8 mouse cellular contexts compared by ENCODE assay signal in the genomic region with DNA sequence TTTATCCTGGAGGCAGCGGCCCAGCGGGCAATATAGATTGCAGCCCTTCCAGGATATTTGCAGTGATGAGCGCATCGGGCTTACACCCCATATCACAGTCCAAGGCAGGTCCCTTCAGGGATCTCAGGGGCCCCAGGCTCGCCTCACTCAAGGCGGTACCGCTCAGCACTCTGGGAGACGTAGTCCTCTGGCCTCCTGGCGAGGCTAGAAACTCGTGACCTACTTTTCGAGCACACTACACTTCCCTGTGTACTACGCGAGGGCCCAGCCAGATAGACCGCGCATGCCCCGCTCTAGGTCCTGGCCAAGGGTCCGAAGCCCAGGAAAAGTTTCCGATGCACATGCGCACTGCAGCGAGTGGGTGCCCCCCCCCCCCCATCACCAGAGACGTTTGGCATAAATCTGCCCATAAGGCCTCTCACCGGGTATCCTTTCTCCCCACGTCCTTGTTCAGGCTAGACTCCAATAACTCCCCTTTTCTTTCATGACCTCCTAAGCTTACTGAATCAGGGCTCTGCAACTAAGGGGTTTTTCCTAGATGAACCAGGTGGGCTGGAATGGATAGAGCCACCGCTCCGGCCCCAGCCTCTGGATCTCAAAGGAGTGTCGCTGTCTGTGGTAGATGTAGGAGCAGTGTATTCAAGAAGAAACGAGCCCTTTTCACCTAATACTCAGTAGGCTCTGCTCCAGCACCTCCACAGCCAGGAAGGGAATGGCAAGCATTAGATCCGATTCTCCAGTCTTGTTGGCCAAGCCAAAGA. TPM values are rescaled to one million over a fixed set of nuclear protein-coding genes. Genes with fewer than 3 reads are reported as not detected.
A peak's percentile ranks its signal among the peaks of the same experiment; 100 is the strongest.
DNase-seq lines count a peak whose midpoint lies in the region; ATAC-seq lines count a peak whose summit lies in the region.

No protein-coding gene starts in this region.

- H3K4me3 ChIP-seq in hindbrain, embryonic 13.5 days = peak overlapping the region; percentile 92

- no peaks in the 10 kb centered on the region for H3K27me3 ChIP-seq in hindbrain, embryonic 13.5 days

- peak overlapping the region; percentile 88 for H3K9ac ChIP-seq in hindbrain, embryonic 13.5 days

- H3K27ac ChIP-seq in hindbrain, embryonic 13.5 days = peak overlapping the region; percentile 95

- peaks cover 16% of the 10 kb centered on the region for H3K36me3 ChIP-seq in hindbrain, embryonic 13.5 days

- under 1% methylated on average over 28 of the region's 28 CpGs for WGBS in hindbrain, embryonic 13.5 days

- ATAC-seq in hindbrain, embryonic 13.5 days (ENCODE audit: low FRiP score) = peak; percentile 88

- H3K9me3 ChIP-seq in hindbrain, embryonic 13.5 days = no peaks in the 10 kb centered on the region

- H3K4me1 ChIP-seq in hindbrain, embryonic 13.5 days (replicated peaks) = peaks cover 38% of the 10 kb centered on the region

- DNase-seq in WW6 (ENCODE audit: low read depth, low spot score) = peak; percentile 67
- DNase-seq in cerebellum, postnatal 14 days = peak; percentile 88 to 91
- peak; percentile 76 to 78 for DNase-seq in frontal cortex, postnatal 14 days (ENCODE audit: low spot score in 2 of 2)
- peak; percentile 87 for DNase-seq in left cerebral cortex, adult 11 months (ENCODE audit: low spot score)
- peak; percentile 85 to 91 for DNase-seq in lung, postnatal 4 days
- DNase-seq in retina, postnatal 7 days (ENCODE audit: low read depth, low spot score) = peak; percentile 76
- DNase-seq in urinary bladder, adult 2 months (ENCODE audit: low spot score) = peak; percentile 61

- peak overlapping the region; percentile 95 for H3K4me2 ChIP-seq in hindbrain, embryonic 13.5 days

RNA-seq across cellular contexts. Expression of a gene that starts 2.4 kb away (rescaled TPM):
- polyA plus RNA-seq in hindbrain, embryonic 13.5 days (2015; fragmentation: Nextera tagmentation; extraction: Ambion mirVana) = 15.6 and 15.7 TPM in 2 replicates
- 18.0 and 24.4 TPM in 2 replicates for polyA plus RNA-seq in urinary bladder, adult 2 months (2012; rRNA removed)

RNA-seq across cellular contexts. Expression of a gene that starts 15.5 kb away (rescaled TPM):
- 123 and 125 TPM in 2 replicates for polyA plus RNA-seq in hindbrain, embryonic 13.5 days (2015; fragmentation: Nextera tagmentation; extraction: Ambion mirVana)
- polyA plus RNA-seq in urinary bladder, adult 2 months (2012; rRNA removed) = 44.3 and 49.6 TPM in 2 replicates

RNA-seq across cellular contexts. Expression of a gene that starts 15.9 kb away (rescaled TPM):
- polyA plus RNA-seq in hindbrain, embryonic 13.5 days (2015; fragmentation: Nextera tagmentation; extraction: Ambion mirVana) = 237 and 248 TPM in 2 replicates
- 185 and 189 TPM in 2 replicates for polyA plus RNA-seq in urinary bladder, adult 2 months (2012; rRNA removed)

RNA-seq across cellular contexts. Expression of a gene that starts 54.0 kb away (rescaled TPM):
- polyA plus RNA-seq in hindbrain, embryonic 13.5 days (2015; fragmentation: Nextera tagmentation; extraction: Ambion mirVana) = 22.3 and 22.4 TPM in 2 replicates
- 193 and 226 TPM in 2 replicates for polyA plus RNA-seq in urinary bladder, adult 2 months (2012; rRNA removed)

Comparison
In these comparisons a context has a peak if more than half of its experiments do, and no peak if none do; other contexts are left out.
1. Peak in every context shown above with its lines: DNase-seq, ATAC-seq, H3K4me3 ChIP-seq and H3K27ac ChIP-seq.